Mouse (Mus musculus) hindbrain, embryonic 16.5 days (tissue): ENCODE measurements around the gene Gm11983. TPM values are rescaled to one million over a fixed set of nuclear protein-coding genes. Genes with fewer than 3 reads are reported as not detected.
"Not testable (repeated sequence)": the region's sequence is repeated elsewhere in the genome, so short reads cannot be mapped to it uniquely, and the experiment has no call there.

Experiments
- ATAC-seq: fragments of 200-750 bp; cut with Nextera tagmentation; 2 replicates; pipeline ENCODE4 v1.8.0; 2017; ENCODE audit warnings: moderate TSS enrichment, moderate library complexity
- H3K27ac ChIP-seq: fragments of 300-500 bp; sonication (generic); 2 replicates; pipeline ENCODE4 v1.5.1; 2014; ENCODE audit warnings: low read depth, mild to moderate bottlenecking, control low read depth, low read length, moderate library complexity
- H3K27me3 ChIP-seq: fragments of 300-500 bp; sonication (generic); replicated peaks from 2 replicates; pipeline ENCODE4 v1.6.1; 2014; ENCODE audit warnings: low read length; ENCODE audit not compliant: control insufficient read depth, insufficient read depth
- H3K36me3 ChIP-seq: fragments of 300-500 bp; sonication (generic); 2 replicates; pipeline ENCODE4 v1.6.1; 2014; ENCODE audit warnings: mild to moderate bottlenecking, low read length, moderate library complexity, mixed read lengths; ENCODE audit not compliant: control insufficient read depth, insufficient read depth
- H3K4me1 ChIP-seq: fragments of 300-500 bp; sonication (generic); 2 replicates; pipeline ENCODE4 v1.6.1; 2014; ENCODE audit warnings: low read depth, low read length; ENCODE audit not compliant: control insufficient read depth, insufficient read depth
- H3K4me2 ChIP-seq: fragments of 300-500 bp; sonication (generic); 2 replicates; pipeline ENCODE4 v1.6.1; 2014; ENCODE audit warnings: mild to moderate bottlenecking, low read length, control low read depth, moderate library complexity
- H3K4me3 ChIP-seq: fragments of 300-500 bp; sonication (generic); 2 replicates; pipeline ENCODE4 v1.5.1; 2014; ENCODE audit warnings: mild to moderate bottlenecking, low read length, control low read depth, moderate library complexity
- H3K9ac ChIP-seq: fragments of 300-500 bp; sonication (generic); 2 replicates; pipeline ENCODE4 v1.6.1; 2014; ENCODE audit warnings: low read depth, mild to moderate bottlenecking, control low read depth, low read length, moderate library complexity
- H3K9me3 ChIP-seq: fragments of 300-500 bp; sonication (generic); 2 replicates; pipeline ENCODE4 v1.6.1; 2014; ENCODE audit warnings: mild to moderate bottlenecking, low read length, moderate library complexity; ENCODE audit not compliant: control insufficient read depth
- WGBS: fragments of 180-500 bp; shearing (Covaris S2); extraction: QIAGEN DNeasy Blood & Tissue Kit; methylation state at CpG from one replicate; pipeline ENCODE4 v1.1.7; 2014; 5-methylcytosine and 5-hydroxymethylcytosine counted together
- polyA plus RNA-seq: library from polyadenylated mRNA; unstranded; fragments of >200 nt; fragmentation: Nextera tagmentation; extraction: Ambion mirVana; gene quantifications from 2 replicates; pipeline ENCODE4 v1.2.1, GENCODE M21; 2015

Gene Gm11983
- polyA plus RNA-seq, 1 experiment from 2014 or later: not detected

GRCm38 (mm10) chr11:6855942-6856341, 18.5 kb upstream of the Gm11983 start:
- Histone ChIP-seq H3K4me3 (no peak overlapping the region), H3K27me3 (no peaks in the 10 kb centered on the region), H3K9me3 (no peaks in the 10 kb centered on the region), H3K27ac (no peak overlapping the region), H3K9ac (no peak overlapping the region), H3K4me2 (no peak overlapping the region), H3K4me1 (peaks cover 5% of the 10 kb centered on the region; the same call in 1 of the 2 replicates), H3K36me3 (no peaks in the 10 kb centered on the region)
- ATAC-seq: no peak
- WGBS: 93% methylated on average over 3 of the region's 3 CpGs

- H3K4me2 ChIP-seq, H3K9me3 ChIP-seq, H3K4me1 ChIP-seq, H3K27me3 ChIP-seq, H3K4me3 ChIP-seq, H3K36me3 ChIP-seq, ATAC-seq, H3K9ac ChIP-seq, H3K27ac ChIP-seq: not testable (repeated sequence)
- 85% methylated on average over 4 of the region's 4 CpGs for WGBS
These were observed 15.9 kb upstream of the Gm11983 start for GRCm38 (mm10) chr11:6853366-6853765.

- no peaks in the 10 kb centered on the region for H3K36me3 ChIP-seq
- no peaks in the 10 kb centered on the region for H3K4me1 ChIP-seq
- no peak for ATAC-seq
- WGBS: 74% methylated on average over 2 of the region's 2 CpGs
- H3K27me3 ChIP-seq: no peaks in the 10 kb centered on the region
- H3K27ac ChIP-seq: no peak overlapping the region
- H3K9me3 ChIP-seq: no peaks in the 10 kb centered on the region
- no peak overlapping the region for H3K9ac ChIP-seq
- H3K4me3 ChIP-seq: no peak overlapping the region
- H3K4me2 ChIP-seq: no peak overlapping the region
These were observed 6.4 kb upstream of the Gm11983 start for GRCm38 (mm10) chr11:6843831-6844230.

GRCm38 (mm10) chr11:6842160-6842559, 4.7 kb upstream of the Gm11983 start:
- 87% methylated on average over 5 of the region's 5 CpGs for WGBS
- Histone ChIP-seq H3K36me3 (no peaks in the 10 kb centered on the region), H3K27me3 (no peaks in the 10 kb centered on the region), H3K4me2 (no peak overlapping the region), H3K4me1 (no peaks in the 10 kb centered on the region), H3K4me3 (no peak overlapping the region), H3K9ac (no peak overlapping the region), H3K9me3 (no peaks in the 10 kb centered on the region), H3K27ac (no peak overlapping the region)
- ATAC-seq: no peak

GRCm38 (mm10) chr11:6840775-6841174, 3.3 kb upstream of the Gm11983 start:
- no peak overlapping the region for H3K4me3 ChIP-seq
- no peaks in the 10 kb centered on the region for H3K36me3 ChIP-seq
- H3K9me3 ChIP-seq: no peaks in the 10 kb centered on the region
- no peaks in the 10 kb centered on the region for H3K27me3 ChIP-seq
- no peaks in the 10 kb centered on the region for H3K4me1 ChIP-seq
- no peak overlapping the region for H3K4me2 ChIP-seq
- no peak for ATAC-seq
- 67% methylated on average over 3 of the region's 3 CpGs for WGBS
- no peak overlapping the region for H3K27ac ChIP-seq
- no peak overlapping the region for H3K9ac ChIP-seq

- Histone ChIP-seq H3K27ac (no peak overlapping the region), H3K9ac (no peak overlapping the region), H3K4me2 (no peak overlapping the region), H3K4me1 (no peaks in the 10 kb centered on the region; the same call in 1 of the 2 replicates), H3K9me3 (no peaks in the 10 kb centered on the region), H3K36me3 (no peaks in the 10 kb centered on the region), H3K27me3 (no peaks in the 10 kb centered on the region), H3K4me3 (no peak overlapping the region)
- 59% methylated on average over 13 of the region's 13 CpGs for WGBS
- ATAC-seq: no peak
These were observed 2.8 kb downstream of the Gm11983 start for GRCm38 (mm10) chr11:6834636-6835035.

GRCm38 (mm10) chr11:6833731-6834130, 3.7 kb downstream of the Gm11983 start:
- Histone ChIP-seq H3K9ac (no peak overlapping the region), H3K27ac (no peak overlapping the region), H3K27me3 (no peaks in the 10 kb centered on the region), H3K4me3 (no peak overlapping the region), H3K36me3 (no peaks in the 10 kb centered on the region), H3K9me3 (no peaks in the 10 kb centered on the region), H3K4me2 (no peak overlapping the region), H3K4me1 (no peaks in the 10 kb centered on the region; the same call in 1 of the 2 replicates)
- WGBS: 90% methylated on average over 9 of the region's 9 CpGs
- ATAC-seq: no peak

GRCm38 (mm10) chr11:6831931-6832330, 5.5 kb downstream of the Gm11983 start:
- Histone ChIP-seq H3K4me1 (no peaks in the 10 kb centered on the region; the same call in 1 of the 2 replicates), H3K9me3 (no peaks in the 10 kb centered on the region), H3K36me3 (no peaks in the 10 kb centered on the region), H3K27ac (no peak overlapping the region), H3K4me3 (no peak overlapping the region), H3K4me2 (no peak overlapping the region), H3K9ac (no peak overlapping the region), H3K27me3 (no peaks in the 10 kb centered on the region)
- peak; percentile 72 for ATAC-seq
- WGBS: 68% methylated on average over 9 of the region's 9 CpGs

GRCm38 (mm10) chr11:6828196-6828595, 9.3 kb downstream of the Gm11983 start:
- H3K27me3 ChIP-seq: no peaks in the 10 kb centered on the region
- no peak overlapping the region for H3K4me3 ChIP-seq

GRCm38 (mm10) chr11:6826157-6826556, 11.3 kb downstream of the Gm11983 start:
- WGBS: 88% methylated on average over 3 of the region's 3 CpGs
- H3K4me2 ChIP-seq: no peak overlapping the region
- H3K27me3 ChIP-seq: no peaks in the 10 kb centered on the region
- H3K9me3 ChIP-seq: no peaks in the 10 kb centered on the region
- no peak for ATAC-seq
- no peaks in the 10 kb centered on the region for H3K36me3 ChIP-seq
- H3K4me3 ChIP-seq: no peak overlapping the region
- no peak overlapping the region for H3K9ac ChIP-seq
- no peak overlapping the region for H3K27ac ChIP-seq
- no peaks in the 10 kb centered on the region for H3K4me1 ChIP-seq

More at GRCm38 (mm10) chr11:6828196-6828595, 9.3 kb downstream of the Gm11983 start:
- Histone ChIP-seq H3K9ac (no peak overlapping the region), H3K4me1 (no peaks in the 10 kb centered on the region; the same call in 1 of the 2 replicates), H3K36me3 (no peaks in the 10 kb centered on the region), H3K27ac (no peak overlapping the region), H3K9me3 (no peaks in the 10 kb centered on the region), H3K4me2 (no peak overlapping the region)
- no peak for ATAC-seq
- 56% methylated on average over 5 of the region's 5 CpGs for WGBS
